Mouse (Mus musculus): ENCODE measurements around the gene Rarres2. TPM values are rescaled to one million over a fixed set of nuclear protein-coding genes. Genes with fewer than 3 reads are reported as not detected.

The Rarres2 gene
- polyA plus RNA-seq, 1 experiment = 9.2 TPM

DNA sequence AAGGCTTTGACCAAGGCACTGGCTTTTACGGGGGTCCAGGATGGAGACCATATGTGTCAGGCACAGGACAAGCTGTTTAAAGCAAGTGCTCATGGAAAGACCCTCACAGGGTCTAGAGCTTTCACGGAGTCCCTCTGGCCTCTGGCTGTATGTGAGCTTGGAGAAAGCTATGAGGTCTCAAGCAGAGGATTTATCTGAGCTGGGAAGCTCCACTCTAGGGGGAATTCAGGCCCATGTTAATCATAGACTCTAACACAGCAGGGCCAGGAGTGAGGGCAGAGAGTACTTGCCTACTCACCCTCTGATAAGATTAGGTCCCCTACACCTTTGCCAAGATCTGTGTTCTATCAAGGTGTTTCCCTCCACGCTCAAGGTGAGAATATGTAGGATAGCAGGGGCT lies 30.0 kb downstream of the Rarres2 start:
- TF ChIP-seq CTCF (IDR thresholded peaks at IDR 0.05; ENCODE audit: control insufficient read depth, insufficient read depth, low read length) (no peak), POLR2A (IDR thresholded peaks at IDR 0.05; ENCODE audit: borderline replicate concordance, control insufficient read depth, low read depth, low read length) (no peak)
- Histone ChIP-seq H3K4me1 (ENCODE audit: control insufficient read depth, insufficient read depth, low read length) (no peaks in the 10 kb centered on the region; the same call in 1 of the 2 replicates), H3K27ac (ENCODE audit: control insufficient read depth, insufficient read depth, low read depth, low read length, poor library complexity) (no peak overlapping the region), H3K4me3 (replicated peaks; ENCODE audit: control insufficient read depth, low read depth, low read length) (no peak overlapping the region)
- 81% methylated on average over 3 of the region's 3 CpGs for WGBS

DNA sequence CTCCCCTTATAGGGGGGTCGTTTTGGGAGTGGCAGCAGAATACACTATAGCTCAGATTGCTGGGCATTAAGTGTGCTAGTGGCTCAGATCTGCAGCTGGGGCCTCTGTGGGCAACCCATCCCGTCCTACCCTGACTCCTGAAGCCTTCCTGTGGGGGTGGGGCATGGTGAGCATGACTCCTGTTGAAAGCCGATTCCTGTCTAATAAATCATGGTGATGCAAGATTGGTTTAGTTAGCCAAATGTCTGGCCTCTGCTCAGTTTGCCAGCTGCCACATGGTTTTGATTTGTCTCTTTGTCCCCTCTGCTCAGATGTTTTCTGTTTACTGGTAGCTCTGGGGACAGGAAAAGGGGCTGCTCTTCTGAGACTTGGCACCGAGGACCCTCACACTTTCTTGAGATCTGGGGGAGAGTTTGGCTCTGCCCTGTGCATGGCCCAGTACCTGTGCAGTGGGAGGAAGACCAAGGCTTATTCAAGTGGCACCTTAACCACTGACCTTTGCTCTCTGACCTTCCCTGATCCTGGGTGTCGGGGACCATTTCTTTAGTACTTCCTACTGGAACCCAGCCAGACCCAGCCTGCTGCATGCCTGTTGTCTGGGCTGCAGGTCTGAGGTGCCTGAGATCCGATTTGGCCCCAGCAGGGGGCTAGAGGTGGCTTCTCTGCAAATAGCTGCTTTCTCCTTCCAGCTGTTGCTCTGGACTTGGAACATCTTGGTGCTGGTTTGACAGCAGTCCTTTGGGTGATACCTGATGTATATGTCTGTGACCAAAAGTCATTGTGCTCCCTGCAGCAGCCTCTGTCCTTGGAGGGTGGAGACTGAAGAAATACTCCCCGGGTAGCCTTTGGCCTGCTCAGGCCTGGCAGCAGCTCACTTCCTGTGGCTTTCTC lies 30.8 kb downstream of the Rarres2 start:
- TF ChIP-seq CTCF (IDR thresholded peaks at IDR 0.05; ENCODE audit: control insufficient read depth, insufficient read depth, low read length) (no peak), POLR2A (IDR thresholded peaks at IDR 0.05; ENCODE audit: borderline replicate concordance, control insufficient read depth, low read depth, low read length) (no peak)
- H3K4me3 ChIP-seq (replicated peaks; ENCODE audit: control insufficient read depth, low read depth, low read length) = no peak overlapping the region
- H3K27ac ChIP-seq (ENCODE audit: control insufficient read depth, insufficient read depth, low read depth, low read length, poor library complexity) = no peak overlapping the region
- 8% methylated on average over 7 of the region's 7 CpGs for WGBS
- no peaks in the 10 kb centered on the region; the same call in 1 of the 2 replicates for H3K4me1 ChIP-seq (ENCODE audit: control insufficient read depth, insufficient read depth, low read length)

- WGBS = 81% methylated on average over 3 of the region's 3 CpGs
- TF ChIP-seq POLR2A (IDR thresholded peaks at IDR 0.05; ENCODE audit: borderline replicate concordance, control insufficient read depth, low read depth, low read length) = no peak
- no peak overlapping the region for H3K27ac ChIP-seq (ENCODE audit: control insufficient read depth, insufficient read depth, low read depth, low read length, poor library complexity)
- H3K4me1 ChIP-seq (ENCODE audit: control insufficient read depth, insufficient read depth, low read length) = no peaks in the 10 kb centered on the region; the same call in 1 of the 2 replicates
- H3K4me3 ChIP-seq (replicated peaks; ENCODE audit: control insufficient read depth, low read depth, low read length) = no peak overlapping the region
Observed at GRCm38 (mm10) chr6:48540721-48541120, 31.9 kb downstream of the Rarres2 start.

- H3K4me1 ChIP-seq (ENCODE audit: control insufficient read depth, insufficient read depth, low read length) = no peaks in the 10 kb centered on the region; the same call in 1 of the 2 replicates
- TF ChIP-seq CTCF (IDR thresholded peaks at IDR 0.05; ENCODE audit: control insufficient read depth, insufficient read depth, low read length) (no peak), POLR2A (IDR thresholded peaks at IDR 0.05; ENCODE audit: borderline replicate concordance, control insufficient read depth, low read depth, low read length) (no peak)
- no peak overlapping the region for H3K27ac ChIP-seq (ENCODE audit: control insufficient read depth, insufficient read depth, low read depth, low read length, poor library complexity)
- no peak overlapping the region for H3K4me3 ChIP-seq (replicated peaks; ENCODE audit: control insufficient read depth, low read depth, low read length)
- WGBS = 61% methylated on average over 5 of the region's 5 CpGs
Observed at GRCm38 (mm10) chr6:48539860-48540259, 32.7 kb downstream of the Rarres2 start.

- WGBS = 68% methylated on average over 5 of the region's 5 CpGs
- TF ChIP-seq POLR2A (IDR thresholded peaks at IDR 0.05; ENCODE audit: borderline replicate concordance, control insufficient read depth, low read depth, low read length) (no peak), CTCF (IDR thresholded peaks at IDR 0.05; ENCODE audit: control insufficient read depth, insufficient read depth, low read length) (peak; percentile 69)
- H3K4me3 ChIP-seq (replicated peaks; ENCODE audit: control insufficient read depth, low read depth, low read length) = no peak overlapping the region
- no peaks in the 10 kb centered on the region; the same call in 1 of the 2 replicates for H3K4me1 ChIP-seq (ENCODE audit: control insufficient read depth, insufficient read depth, low read length)
- no peak overlapping the region for H3K27ac ChIP-seq (ENCODE audit: control insufficient read depth, insufficient read depth, low read depth, low read length, poor library complexity)
Observed at GRCm38 (mm10) chr6:48538841-48539737, 33.5 kb downstream of the Rarres2 start.

- H3K27ac ChIP-seq (ENCODE audit: control insufficient read depth, insufficient read depth, low read depth, low read length, poor library complexity) = no peak within 1 kb of the TSS
- no peak for TF ChIP-seq CTCF (IDR thresholded peaks at IDR 0.05; ENCODE audit: control insufficient read depth, insufficient read depth, low read length)
- no peak; the same call in 1 of the 2 replicates for TF ChIP-seq POLR2A (IDR thresholded peaks at IDR 0.05; ENCODE audit: borderline replicate concordance, control insufficient read depth, low read depth, low read length)
- H3K4me1 ChIP-seq (ENCODE audit: control insufficient read depth, insufficient read depth, low read length) = no peaks in the 10 kb centered on the region
- H3K4me3 ChIP-seq (replicated peaks; ENCODE audit: control insufficient read depth, low read depth, low read length) = no peak within 1 kb of the TSS
- WGBS = 62% methylated on average over 38 of the region's 38 CpGs
Observed at GRCm38 (mm10) chr6:48537105-48537954, 35.3 kb downstream of the Rarres2 start, which contains the start of gene Atp6v0e2. Atp6v0e2 (plus strand) TSS chr6:48537615.

DNA sequence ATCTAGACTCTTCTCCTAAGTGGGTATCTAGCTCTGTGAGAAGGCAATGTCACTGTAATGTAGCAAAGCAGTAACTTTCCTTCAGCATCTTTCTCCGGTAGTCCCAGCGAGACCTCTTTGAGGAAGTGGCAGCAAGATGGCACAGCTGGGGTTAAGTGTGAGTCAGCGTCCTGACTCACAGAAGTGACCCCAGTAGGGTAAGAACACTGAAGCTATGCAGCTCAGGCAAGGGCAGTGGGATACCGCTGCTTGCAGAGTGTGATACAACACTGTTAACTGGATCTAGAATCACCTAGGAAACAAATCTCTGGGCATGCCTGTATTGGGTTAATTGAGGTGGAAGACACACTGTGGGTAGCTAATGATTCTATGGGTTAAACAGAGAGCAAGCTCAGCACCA lies 36.5 kb downstream of the Rarres2 start:
- 12% methylated on average over 4 of the region's 4 CpGs for WGBS
- no peak for TF ChIP-seq POLR2A (IDR thresholded peaks at IDR 0.05; ENCODE audit: borderline replicate concordance, control insufficient read depth, low read depth, low read length)
- no peak for TF ChIP-seq CTCF (IDR thresholded peaks at IDR 0.05; ENCODE audit: control insufficient read depth, insufficient read depth, low read length)
- Histone ChIP-seq H3K4me3 (replicated peaks; ENCODE audit: control insufficient read depth, low read depth, low read length) (no peak overlapping the region), H3K4me1 (ENCODE audit: control insufficient read depth, insufficient read depth, low read length) (no peaks in the 10 kb centered on the region), H3K27ac (ENCODE audit: control insufficient read depth, insufficient read depth, low read depth, low read length, poor library complexity) (no peak overlapping the region)

Measured in bone marrow, adult 2 months (tissue).